Mouse (Mus musculus) layer of hippocampus, adult 18-20 months (tissue): ENCODE results near the gene Ddrgk1. TPM values are rescaled to one million over a fixed set of nuclear protein-coding genes. Genes with fewer than 3 reads are reported as not detected.

Source experiments
- DNase-seq, 2 experiments: peaks; one replicate each; pipeline ENCODE4 v3.0.0; 2022; ENCODE audit warnings: low spot score in 2 of 2
- long read RNA-seq: library from polyadenylated mRNA; stranded (forward); transcript quantifications from one replicate; pipeline ENCODE4 v2.0.0, GENCODE M21; 2021
- total RNA-seq, 2 experiments: library from RNA; stranded (reverse); gene quantifications; 2 replicates each; pipeline ENCODE4 v1.2.3; 2021

The Ddrgk1 gene
- total RNA-seq = 100 to 1,000 TPM in 1 of 2 experiments, 10 to 100 TPM in 1; 95.9 to 102 TPM
- long read RNA-seq, transcript Ddrgk1-201 (9 exons, 1,238 nt) = major isoform, 40 of 54 reads
- long read RNA-seq, partial matches to known transcripts = 9 of 54 reads
- long read RNA-seq, other reads (novel, unspliced or antisense) = 5 of 54 reads

DNA sequence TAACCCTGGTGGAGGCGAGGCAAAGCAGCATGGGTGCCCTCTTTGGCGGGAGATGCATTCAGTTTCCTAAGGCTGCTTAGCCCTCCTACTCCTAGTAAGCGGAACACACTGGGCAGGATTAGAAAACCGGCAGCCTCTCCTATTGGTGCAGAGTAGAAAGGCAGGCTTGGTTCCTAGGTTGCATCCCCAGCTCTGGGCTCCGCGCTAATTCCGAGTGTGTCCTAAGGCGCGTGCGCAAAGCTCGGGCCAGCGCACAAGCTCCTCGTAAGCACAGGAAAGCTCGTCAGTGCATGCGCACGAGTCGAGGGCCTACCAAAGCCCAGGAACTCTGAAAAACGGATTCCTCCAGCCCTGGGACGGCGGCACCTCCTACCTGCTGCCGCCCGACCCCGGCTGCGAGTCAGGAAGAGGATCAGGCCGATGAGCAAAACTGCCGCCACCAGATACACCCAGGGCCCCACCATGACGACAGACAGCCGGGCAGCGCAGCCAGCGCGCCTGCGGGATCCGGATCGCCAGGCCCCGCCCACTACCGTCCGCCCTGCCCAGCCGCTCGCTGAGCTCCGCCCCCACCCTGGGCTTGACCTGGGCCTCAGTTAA lies at the start of gene Ddrgk1:
Gene Ddrgk1 (minus strand): TSS at position 558 of the 600 bp plus-strand sequence.
- DNase-seq = peak; percentile 95 to 97

DNA sequence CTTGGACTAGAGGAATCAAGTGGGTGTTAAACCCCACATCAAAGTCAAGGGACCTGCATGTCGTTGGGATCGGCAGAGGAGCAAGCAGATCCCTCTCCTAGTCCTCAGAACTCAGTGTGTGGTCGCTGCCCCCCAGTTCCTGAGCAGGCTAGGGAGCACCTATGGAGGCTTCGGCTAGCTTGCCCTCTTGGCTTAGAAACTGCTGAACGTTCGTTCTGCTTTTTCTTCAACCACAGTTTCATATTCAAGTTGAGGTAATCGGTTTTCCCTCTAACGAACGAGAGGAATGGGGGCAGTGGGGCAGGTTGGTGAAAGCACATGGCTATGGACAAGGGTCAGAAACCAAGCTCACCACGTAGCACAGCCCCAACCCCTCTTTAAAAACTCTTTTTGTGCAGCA lies 42.6 kb upstream of the Ddrgk1 start:
- DNase-seq = no peak

DNA sequence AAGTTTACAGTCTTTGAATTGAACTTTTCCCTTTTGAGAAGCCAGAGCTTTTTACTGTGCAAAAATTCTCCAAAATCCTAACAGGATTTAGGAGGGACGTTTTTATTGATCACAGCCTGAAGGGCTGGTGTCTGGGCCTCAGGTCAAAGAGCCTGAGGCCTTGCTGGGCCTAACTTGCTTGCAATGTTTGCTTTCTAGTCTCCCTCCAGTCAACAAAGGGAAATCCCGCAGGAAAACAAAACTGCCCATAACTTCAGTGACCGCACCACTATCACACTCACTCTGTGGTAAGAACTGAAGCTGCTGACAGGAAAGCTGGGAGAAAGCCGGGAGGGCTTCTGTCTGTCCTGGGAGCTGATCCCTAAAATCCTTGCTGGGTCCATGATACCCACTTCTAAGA lies 42.1 kb upstream of the Ddrgk1 start:
- no peak for DNase-seq

DNA sequence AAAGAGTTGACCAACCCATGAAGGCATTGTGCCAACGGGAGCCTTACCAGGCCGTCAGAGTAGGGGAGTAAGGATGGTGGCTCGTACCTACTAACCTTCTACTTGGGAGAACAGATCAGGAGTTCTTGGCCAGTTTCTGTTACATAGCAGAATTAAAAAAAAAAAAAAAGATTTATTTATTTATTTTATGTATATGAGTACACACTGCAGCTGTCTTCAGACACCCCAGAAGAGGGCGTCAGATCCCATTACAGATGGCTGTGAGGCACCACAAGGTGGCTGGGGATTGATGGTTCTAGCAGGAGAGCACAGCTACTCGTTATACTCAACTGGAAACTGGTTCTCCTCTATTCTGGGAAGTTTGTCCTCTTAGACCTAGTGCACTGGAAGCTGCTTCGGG lies 40.7 kb upstream of the Ddrgk1 start:
- DNase-seq = no peak

DNA sequence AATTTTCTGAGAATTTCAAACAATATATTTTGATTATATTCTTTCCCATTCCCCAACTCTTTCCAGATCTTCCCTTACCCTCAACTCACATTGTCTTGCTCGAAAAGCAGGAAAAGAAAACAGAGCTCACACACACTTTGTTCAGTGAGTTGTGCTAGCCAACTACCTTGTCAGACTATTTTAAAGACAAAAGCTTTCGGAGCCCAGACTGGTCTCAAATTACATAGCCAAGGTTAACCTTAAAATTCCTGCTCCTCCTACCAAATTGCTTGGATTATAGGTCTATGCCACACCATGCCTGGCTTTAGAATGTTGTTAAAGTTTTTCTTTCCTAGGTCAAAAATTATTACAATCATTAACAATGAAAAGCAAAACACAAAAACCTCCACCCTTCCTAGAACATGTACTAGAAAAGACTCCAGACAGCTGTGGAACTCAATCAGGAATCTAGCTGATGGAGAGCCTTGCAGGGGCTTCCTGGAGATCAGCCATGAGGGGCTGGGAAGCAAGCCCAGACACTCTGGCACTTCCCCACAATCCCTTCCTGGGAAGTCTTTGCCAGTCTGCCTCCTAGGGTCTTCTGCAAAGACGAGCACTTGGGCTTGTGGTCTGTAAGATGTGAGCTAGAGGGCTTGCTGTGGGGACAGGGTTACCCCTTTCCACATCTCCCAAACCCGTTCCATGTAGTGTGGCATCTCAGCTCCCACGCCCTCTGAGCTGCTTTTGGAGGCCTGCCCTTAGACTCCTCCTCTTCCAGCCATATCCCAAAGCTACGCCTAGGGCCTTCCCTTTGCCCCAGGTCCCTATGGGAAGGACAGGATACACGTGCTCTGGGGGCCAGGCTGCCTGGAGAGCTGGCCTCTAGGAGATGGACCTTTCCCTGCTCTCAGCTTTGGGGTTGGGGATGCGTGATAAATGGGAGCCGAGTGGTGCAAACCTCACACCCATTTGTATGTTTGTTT lies 39.9 kb upstream of the Ddrgk1 start:
- no peak for DNase-seq

DNA sequence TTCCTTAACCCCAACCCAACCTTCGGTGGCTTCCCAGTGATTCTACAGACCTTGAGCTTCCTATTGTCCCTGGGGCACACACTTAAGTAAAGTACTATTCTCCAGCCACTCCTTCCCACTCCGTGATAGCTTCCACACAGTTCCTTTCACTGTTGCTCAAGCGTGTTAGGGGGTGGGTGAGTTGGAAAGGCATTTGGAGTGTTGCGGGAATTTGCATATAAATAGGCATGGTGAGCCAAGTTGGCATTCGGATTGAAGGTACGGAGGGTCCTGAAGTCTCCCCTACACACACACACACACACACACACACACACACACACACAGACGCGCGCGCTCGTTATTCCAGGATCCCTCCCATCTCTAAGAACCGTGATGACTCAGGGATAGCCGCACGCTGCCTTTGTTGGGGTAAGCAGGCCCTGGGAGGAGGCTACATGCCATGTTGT lies 33.4 kb upstream of the Ddrgk1 start:
- DNase-seq = peak in 1 of 2 experiments; percentile 18

DNA sequence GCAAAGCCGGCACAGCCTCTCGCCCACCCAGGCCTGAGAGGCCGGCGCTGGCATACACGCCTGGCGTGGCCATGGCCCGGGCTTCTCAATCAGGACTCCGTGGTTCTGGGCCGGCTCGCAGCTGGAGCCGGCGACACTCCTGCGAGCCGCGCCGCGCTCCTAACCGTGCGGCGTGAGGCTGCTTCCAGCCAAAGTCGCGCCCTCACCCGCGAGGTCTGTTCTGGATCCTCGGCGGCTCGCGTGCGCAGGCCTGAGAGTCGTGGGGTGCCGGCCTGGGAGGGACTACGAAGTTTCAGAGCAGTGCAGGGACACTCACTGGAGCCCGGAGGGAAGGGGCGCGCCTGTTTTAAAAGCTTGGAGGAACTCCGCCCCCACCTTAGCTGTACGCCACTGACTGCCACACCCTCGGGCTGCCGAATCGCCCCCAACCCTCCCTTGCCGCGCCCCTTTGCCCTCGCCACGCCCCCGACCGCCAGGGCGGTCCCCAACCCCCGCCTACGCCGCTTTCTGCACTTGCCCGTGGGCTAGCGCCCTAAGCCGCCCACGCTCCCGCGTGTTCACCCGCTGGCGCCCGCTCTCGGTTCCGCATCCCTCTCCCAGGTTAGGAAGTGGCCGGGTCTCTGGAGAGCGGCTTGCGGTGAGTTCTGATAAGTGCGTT lies 32.8 kb upstream of the Ddrgk1 start, which contains the start of gene Slc4a11:
Gene Slc4a11 (minus strand): TSS at position 367 of the 658 bp plus-strand sequence.
- peak in 1 of 2 experiments; percentile 37 for DNase-seq

DNA sequence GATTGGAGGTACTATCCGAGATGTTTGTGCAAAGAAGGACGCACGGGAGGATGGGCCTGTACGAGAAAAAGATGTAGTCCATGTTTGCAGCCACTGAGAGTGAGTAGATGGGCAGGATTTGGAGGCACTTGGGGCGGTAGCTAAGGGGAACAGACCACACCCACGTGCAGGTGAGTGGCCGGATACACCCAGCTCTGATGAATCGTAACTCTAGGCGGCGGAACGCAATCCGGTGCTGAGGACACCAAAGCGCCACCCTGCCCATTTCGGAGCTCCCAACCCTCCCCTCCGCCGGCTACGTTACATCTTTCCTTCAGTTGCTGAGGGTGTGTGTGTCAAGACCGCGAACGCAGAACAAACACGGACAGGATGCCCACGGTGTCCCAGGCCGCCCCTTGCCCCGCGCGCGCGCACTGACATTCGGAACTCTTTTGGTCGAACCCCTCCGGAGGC lies 32.3 kb upstream of the Ddrgk1 start:
- no peak for DNase-seq

DNA sequence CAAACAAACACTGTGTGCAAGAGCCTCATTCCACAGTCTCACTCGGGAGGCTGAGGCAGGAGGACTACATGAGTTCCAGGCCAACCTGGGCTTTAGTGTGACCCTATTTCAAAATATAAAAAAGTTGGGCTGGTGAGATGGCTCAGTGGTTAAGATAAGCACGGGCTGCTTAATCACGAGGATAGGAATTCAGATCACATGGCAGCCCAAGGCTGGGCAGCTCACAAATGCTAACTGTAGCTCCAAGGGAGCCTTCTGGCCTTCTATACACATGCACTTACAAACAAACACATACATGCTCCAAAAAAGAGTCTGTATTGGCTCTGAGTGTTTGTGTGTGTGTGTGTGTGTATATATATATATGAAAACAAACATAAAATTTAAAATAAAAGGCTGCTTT lies 29.1 kb upstream of the Ddrgk1 start:
- DNase-seq = no peak

DNA sequence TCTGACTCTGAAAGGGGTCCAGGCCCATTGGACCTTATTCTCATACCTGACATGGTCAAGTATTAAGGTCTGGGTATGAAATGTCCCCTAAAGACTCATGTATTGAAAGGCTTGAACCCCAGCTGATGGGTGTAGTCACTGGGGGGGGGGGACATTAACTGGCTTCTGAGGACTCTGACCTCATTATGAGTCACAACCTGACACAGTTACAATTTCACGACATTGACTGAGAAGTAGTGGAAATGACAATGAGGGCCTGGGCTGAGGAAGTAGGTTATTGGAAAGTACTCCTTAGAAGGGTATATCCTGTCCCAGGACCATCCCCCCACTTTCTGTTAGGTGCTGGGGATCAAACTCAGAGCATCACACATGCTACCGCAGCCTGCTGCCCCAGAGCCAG lies 24.6 kb upstream of the Ddrgk1 start:
- no peak for DNase-seq

DNA sequence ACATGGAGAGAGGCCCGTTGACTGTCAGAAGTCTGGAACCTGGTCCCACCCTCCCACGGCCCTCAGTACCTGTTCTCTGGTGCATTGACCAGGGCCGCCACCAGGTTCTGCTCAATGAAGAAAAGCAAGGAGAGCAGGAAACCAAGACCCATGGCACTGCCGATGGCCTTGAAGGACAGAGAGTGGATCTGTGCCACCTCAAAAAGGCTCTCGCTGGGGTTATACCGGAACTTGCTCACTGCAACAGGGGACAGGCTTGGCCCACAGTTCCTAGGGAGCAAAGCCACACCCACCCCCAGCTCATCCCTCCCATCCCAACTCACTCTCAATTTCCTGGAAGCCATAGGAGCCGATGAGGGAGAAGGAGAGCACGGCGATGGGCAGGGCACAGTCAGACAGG lies 21.0 kb upstream of the Ddrgk1 start:
- no peak for DNase-seq

DNA sequence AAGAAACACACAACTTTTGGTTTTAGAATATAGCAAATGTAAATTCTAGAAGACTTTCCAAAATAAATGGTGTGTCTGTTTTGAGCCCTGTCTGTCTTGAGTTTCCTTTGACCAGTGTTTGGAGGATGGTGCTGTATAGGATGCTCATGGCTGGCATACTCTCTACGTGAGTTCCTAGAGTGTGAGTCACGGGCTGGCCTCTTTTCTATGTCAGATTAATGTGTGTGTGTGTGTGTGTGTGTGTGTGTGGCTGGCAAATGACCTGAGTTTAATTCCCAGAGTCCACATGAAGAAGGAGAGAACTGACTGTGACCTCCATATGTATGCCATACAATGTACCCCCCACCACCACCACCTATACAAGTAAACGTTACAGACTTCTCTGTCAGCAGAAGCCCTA lies 17.1 kb upstream of the Ddrgk1 start:
- no peak for DNase-seq

DNA sequence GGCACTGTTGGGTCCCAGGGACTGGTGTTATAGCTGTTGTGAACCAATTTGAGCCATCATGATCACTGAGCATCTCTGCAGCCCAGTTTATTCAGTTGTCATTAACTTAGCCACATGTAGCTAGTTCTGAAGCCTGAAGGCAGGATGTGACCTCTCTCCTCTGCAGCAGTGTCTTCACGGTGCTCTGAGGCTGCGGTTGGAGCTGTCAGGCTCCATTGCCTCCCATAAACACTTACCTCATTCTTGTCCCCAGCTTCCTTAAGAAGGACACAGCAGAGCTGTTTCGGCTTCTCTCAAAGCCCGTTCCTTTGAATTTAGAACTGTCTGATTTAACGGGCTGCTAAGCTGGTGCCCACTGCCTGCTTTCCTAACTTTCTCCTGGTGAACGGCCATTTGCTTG lies 15.4 kb upstream of the Ddrgk1 start:
- no peak for DNase-seq

DNA sequence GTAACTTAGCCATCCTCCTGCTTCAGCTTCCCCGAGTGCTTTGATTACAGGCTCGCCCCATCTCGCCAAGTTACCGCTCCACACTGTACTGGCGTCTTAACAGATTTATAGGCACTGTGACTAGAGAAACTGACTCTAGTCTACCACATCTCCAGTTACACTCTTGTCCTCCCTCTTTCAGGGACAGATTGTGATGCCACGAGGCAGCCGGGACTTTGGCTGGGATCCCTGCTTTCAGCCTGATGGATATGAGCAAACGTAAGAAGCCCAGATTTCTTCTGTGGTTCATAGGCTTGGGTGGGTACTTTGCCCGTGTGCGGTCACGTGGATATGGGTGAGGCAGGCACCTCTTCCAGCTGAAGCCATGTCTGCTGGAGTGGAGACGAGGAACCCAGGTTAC lies 14.7 kb upstream of the Ddrgk1 start:
- DNase-seq = peak; percentile 72 to 77

DNA sequence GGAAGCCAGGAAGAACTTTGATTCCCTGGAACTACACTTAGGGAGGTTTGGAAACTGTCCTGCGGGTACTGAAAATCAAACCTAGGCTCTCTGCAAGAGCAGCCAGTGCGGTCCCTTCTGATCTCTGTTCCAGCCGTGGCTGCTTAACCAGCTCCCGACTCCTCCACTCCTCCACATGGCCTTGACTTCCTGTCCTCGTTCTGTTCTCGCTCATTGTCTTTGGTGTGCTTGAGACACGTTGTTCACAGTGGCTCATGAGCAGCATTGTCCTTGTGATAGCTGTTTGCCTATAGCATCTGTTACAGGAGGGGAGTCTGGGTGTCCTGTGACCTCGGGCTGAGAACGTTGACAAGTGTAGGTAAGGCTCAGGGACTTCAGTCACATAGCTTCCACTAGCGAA lies 12.8 kb upstream of the Ddrgk1 start:
- DNase-seq = no peak

DNA sequence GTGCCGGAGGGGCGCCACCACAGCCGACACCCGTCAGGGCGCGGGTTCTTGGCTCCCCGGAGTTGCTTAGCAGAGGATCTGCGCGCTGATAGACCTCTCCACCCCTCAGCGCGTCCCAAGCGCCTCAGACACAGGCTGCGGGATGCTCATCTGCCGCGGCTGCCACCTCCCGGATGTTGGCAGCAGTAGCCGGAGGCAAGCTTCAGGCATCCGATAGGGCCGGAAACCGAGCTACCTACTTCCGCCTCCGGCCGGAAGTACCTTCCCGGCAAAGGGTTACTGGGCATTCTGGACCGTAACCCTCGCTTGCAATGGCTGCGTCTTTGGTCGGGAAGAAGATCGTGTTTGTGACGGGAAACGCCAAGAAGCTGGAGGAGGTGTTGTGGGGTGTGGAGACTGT lies 3.1 kb upstream of the Ddrgk1 start, which contains the start of gene Itpa:
Gene Itpa (plus strand): TSS at position 52 of the 400 bp plus-strand sequence.
- peak; percentile 86 to 91 for DNase-seq

DNA sequence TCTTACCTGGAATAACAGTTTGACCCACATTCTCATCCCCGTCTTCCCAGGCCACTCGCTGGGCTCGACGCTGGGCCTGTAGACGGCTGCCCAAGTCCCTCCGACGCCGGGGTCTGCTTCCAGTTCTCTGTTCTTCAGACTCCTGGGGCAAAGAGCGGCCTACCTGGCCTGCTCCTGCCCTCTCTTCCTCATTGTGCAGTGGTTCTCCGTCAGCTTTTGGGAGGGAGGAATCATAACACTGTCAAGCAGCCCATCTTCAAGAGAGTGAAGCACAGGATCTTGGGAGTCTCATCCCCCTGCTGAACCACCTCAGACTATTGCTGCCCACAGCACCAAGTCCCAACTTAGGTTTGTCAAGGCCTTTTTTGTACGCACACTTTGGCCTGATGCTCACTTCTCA lies 1.1 kb downstream of the Ddrgk1 start:
- DNase-seq = no peak

DNA sequence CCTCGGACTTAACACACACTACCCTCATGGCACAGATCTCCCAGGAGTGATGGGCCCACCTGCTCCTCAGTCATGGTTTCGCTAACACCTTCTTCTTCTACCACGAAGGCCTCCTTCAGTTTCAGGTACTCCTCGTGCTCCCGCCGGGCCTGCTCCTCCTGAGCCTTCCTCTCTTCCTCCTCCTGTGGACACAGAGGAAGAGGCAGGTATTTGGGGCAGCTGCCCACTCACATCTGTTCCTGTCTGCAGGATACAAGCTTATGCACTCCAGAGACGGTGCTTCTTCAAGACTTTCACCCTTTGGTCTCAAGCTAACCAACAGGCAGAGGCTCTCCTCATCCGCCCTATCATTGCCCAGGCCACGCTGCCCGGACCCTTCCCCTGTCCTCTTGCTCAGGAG lies 5.9 kb downstream of the Ddrgk1 start:
- DNase-seq = no peak

DNA sequence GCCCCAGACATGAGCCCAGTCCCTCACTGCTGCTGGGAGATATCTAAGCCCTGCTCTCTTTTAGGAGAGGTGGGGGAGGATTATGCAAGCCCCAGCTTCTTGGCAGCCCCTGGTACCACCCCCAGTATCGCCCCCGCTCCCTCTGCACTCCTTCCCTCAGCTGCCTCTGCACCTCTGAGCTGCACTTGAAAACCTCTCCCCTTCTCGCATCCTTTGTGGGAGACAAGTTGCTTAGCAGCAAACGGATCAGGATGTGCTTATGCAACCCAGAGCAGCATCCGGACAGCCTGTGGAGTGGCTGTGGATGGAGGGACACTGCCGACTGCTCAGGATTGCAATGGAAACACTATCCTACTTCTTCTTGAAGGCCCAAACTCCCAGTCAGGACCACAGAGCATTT lies 6.9 kb downstream of the Ddrgk1 start:
- DNase-seq = peak; percentile 87 to 94

DNA sequence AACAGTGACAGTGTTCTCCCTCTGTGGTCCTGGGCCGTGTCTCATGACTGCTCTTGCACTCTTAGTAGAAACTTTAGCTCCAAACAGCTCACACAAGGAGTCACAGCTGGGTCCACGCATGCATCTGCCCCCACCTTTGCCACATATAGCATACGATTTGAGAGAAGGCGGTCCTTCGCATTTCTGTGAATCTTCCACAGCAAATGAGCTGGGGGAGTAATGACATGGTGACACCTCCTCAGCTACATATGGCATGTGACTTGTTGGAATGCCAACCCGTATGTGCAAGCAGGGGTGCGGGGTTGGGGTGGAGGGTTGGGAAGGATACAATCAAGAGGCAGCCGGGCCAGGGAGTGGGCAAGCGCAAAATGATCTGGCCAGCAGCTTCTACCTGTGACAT lies 7.9 kb downstream of the Ddrgk1 start:
- peak in 1 of 2 experiments; percentile 75 for DNase-seq

DNA sequence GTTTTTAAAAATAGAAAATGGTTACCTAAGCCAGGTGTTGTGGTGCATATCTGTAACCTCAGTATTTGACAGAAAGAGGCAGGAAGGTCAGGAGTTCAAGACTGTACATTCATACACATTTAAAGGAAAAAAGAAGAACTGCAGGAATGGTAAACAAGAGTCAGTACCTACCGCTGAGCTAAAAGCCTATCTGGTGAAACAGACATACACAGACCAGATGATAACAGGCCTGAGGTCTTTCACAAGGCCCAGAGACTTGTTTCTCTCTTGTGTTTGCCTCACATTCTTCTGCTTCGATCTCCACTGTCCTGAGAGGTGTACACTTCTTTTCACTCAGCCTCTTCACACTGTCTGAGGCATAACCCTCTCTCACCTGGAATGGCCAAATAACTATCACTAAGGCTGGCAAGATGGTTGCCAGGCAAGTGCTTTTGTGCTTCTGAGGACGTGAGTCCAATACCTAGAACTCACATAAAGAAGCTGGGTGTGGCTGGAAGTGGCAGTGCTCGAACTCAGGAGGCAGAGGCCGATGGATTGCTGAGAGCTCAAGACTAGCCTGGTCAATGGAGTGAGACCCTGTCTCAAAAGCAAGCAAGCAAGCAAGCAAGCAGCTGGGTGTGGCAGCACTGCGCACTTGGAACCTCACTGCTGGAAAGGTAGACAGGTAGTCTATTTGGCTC lies 8.7 kb downstream of the Ddrgk1 start:
- DNase-seq = no peak
